Mouse (Mus musculus): ENCODE measurements around the gene Mrpl37. TPM values are rescaled to one million over a fixed set of nuclear protein-coding genes. Genes with fewer than 3 reads are reported as not detected.

Mrpl37 gene
- total RNA-seq, 1 experiment: 60.1 TPM

- H3K4me1 ChIP-seq (ENCODE audit: control insufficient read depth in 2 of 2, insufficient read depth in 2 of 2, low read length in 2 of 2, poor library complexity in 1 of 2): no peaks in the 10 kb centered on the region
- no peak overlapping the region for H3K4me3 ChIP-seq (ENCODE audit: insufficient read depth in 1 of 2, low read depth in 1 of 2, low read length in 2 of 2, poor library complexity in 1 of 2, severe bottlenecking in 1 of 2)
- peaks cover 52% of the 10 kb centered on the region for H3K36me3 ChIP-seq (ENCODE audit: control insufficient read depth, insufficient read depth, low read length, poor library complexity, severe bottlenecking)
- no peak for DNase-seq (ENCODE audit: low read depth, low spot score)
- no peak overlapping the region for H3K27ac ChIP-seq (ENCODE audit: insufficient read depth, low read depth, low read length, poor library complexity, severe bottlenecking)
- no peak for TF ChIP-seq MAFK (IDR thresholded peaks at IDR 0.05; ENCODE audit: insufficient read depth, low read depth, low read length)
- TF ChIP-seq HCFC1 (IDR thresholded peaks at IDR 0.05; ENCODE audit: borderline replicate concordance, insufficient read depth, low read length): no peak
- TF ChIP-seq ZNF384 (IDR thresholded peaks at IDR 0.05; ENCODE audit: low read depth, low read length): no peak
- no peak for TF ChIP-seq CHD2 (IDR thresholded peaks at IDR 0.05; ENCODE audit: low read depth, low read length)
- no peak for TF ChIP-seq ZC3H11A (IDR thresholded peaks at IDR 0.05; ENCODE audit: borderline replicate concordance, low read depth, low read length)
- no peaks in the 10 kb centered on the region for H3K9me3 ChIP-seq (ENCODE audit: control insufficient read depth, insufficient read depth, low read depth, low read length)
- H3K9ac ChIP-seq (ENCODE audit: insufficient read depth, low read depth, low read length, poor library complexity, severe bottlenecking): no peak overlapping the region
- in situ Hi-C loops (cut with MboI; ENCODE audit: low sequenced_read_pairs in 2 of 2, unreplicated experiment in 2 of 2): no loop called here
Observed at GRCm38 (mm10) chr4:107058781-107059180, 7.9 kb downstream of the Mrpl37 start.

GRCm38 (mm10) chr4:107058346-107058745, 8.3 kb downstream of the Mrpl37 start:
- no peak for DNase-seq (ENCODE audit: low read depth, low spot score)
- H3K9me3 ChIP-seq (ENCODE audit: control insufficient read depth, insufficient read depth, low read depth, low read length): no peaks in the 10 kb centered on the region
- in situ Hi-C loops (cut with MboI; ENCODE audit: low sequenced_read_pairs in 2 of 2, unreplicated experiment in 2 of 2): no loop called here
- H3K36me3 ChIP-seq (ENCODE audit: control insufficient read depth, insufficient read depth, low read length, poor library complexity, severe bottlenecking): peaks cover 49% of the 10 kb centered on the region
- H3K4me1 ChIP-seq (ENCODE audit: control insufficient read depth in 2 of 2, insufficient read depth in 2 of 2, low read length in 2 of 2, poor library complexity in 1 of 2): no peaks in the 10 kb centered on the region
- no peak overlapping the region for H3K27ac ChIP-seq (ENCODE audit: insufficient read depth, low read depth, low read length, poor library complexity, severe bottlenecking)
- TF ChIP-seq MAFK (IDR thresholded peaks at IDR 0.05; ENCODE audit: insufficient read depth, low read depth, low read length): no peak
- TF ChIP-seq ZNF384 (IDR thresholded peaks at IDR 0.05; ENCODE audit: low read depth, low read length): no peak
- TF ChIP-seq HCFC1 (IDR thresholded peaks at IDR 0.05; ENCODE audit: borderline replicate concordance, insufficient read depth, low read length): no peak
- no peak for TF ChIP-seq CHD2 (IDR thresholded peaks at IDR 0.05; ENCODE audit: low read depth, low read length)
- TF ChIP-seq ZC3H11A (IDR thresholded peaks at IDR 0.05; ENCODE audit: borderline replicate concordance, low read depth, low read length): no peak
- H3K4me3 ChIP-seq (ENCODE audit: insufficient read depth in 1 of 2, low read depth in 1 of 2, low read length in 2 of 2, poor library complexity in 1 of 2, severe bottlenecking in 1 of 2): no peak overlapping the region
- no peak overlapping the region for H3K9ac ChIP-seq (ENCODE audit: insufficient read depth, low read depth, low read length, poor library complexity, severe bottlenecking)

DNA sequence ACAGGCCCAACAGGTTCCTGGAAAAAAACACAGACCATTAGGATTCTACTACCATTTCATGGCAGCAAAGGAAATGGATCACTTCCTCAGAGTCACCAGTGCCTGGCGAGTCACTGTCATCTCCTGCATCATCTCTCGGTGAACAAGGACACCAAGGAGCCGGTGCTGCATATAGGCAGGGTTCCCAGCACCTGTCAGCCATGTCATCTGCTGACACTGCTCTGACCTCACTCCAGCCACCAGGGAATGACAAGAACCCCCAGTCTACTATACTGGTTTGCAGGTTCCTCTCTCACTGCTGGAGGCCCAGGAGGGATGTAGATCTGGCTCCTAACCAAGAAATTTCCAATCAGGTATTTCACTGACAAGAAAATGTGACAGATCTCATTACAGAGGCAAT, 10.6 kb downstream of the Mrpl37 start:
- Histone ChIP-seq H3K9ac (ENCODE audit: insufficient read depth, low read depth, low read length, poor library complexity, severe bottlenecking) (no peak overlapping the region), H3K4me1 (ENCODE audit: control insufficient read depth in 2 of 2, insufficient read depth in 2 of 2, low read length in 2 of 2, poor library complexity in 1 of 2) (no peaks in the 10 kb centered on the region; a peak in 1 of 4 replicates), H3K36me3 (ENCODE audit: control insufficient read depth, insufficient read depth, low read length, poor library complexity, severe bottlenecking) (peaks cover 36% of the 10 kb centered on the region), H3K9me3 (ENCODE audit: control insufficient read depth, insufficient read depth, low read depth, low read length) (no peaks in the 10 kb centered on the region), H3K27ac (ENCODE audit: insufficient read depth, low read depth, low read length, poor library complexity, severe bottlenecking) (no peak overlapping the region), H3K4me3 (ENCODE audit: insufficient read depth in 1 of 2, low read depth in 1 of 2, low read length in 2 of 2, poor library complexity in 1 of 2, severe bottlenecking in 1 of 2) (no peak overlapping the region)
- TF ChIP-seq ZNF384 (IDR thresholded peaks at IDR 0.05; ENCODE audit: low read depth, low read length) (no peak), ZC3H11A (IDR thresholded peaks at IDR 0.05; ENCODE audit: borderline replicate concordance, low read depth, low read length) (no peak), CHD2 (IDR thresholded peaks at IDR 0.05; ENCODE audit: low read depth, low read length) (no peak)
- no peak for DNase-seq (ENCODE audit: low read depth, low spot score)
- in situ Hi-C loops (cut with MboI; ENCODE audit: low sequenced_read_pairs in 2 of 2, unreplicated experiment in 2 of 2): no loop called here

DNA sequence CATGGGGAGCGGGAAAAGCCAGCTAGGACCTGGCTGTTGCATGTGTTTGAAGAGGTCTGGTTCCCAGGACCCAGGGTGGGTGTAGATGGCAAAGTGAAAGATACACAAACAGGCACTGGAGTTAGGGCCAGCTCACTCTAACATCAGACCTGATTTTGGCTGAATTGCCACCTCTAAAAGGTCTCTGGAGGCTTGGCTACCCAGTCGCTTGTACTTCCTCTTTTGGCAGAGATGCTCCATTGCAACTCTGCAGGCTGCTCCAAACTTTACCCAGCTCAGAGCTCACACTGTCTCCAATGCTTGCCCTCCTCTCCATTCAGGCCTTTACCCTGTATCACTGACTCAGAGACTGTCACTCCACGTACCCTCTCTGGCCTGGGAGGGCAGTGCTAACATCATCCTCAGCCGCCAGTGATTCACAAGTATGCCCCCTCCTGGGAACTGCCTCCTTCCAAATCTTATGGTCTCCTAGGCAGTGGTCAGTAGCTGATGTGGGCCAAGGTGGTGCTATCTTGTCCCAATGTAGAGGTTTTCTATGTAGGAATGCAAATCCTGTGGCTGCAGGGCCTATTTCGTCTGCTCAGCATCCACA, 13.6 kb downstream of the Mrpl37 start:
- no peak overlapping the region; the same call in 1 of the 2 replicates for H3K27ac ChIP-seq (ENCODE audit: insufficient read depth, low read depth, low read length, poor library complexity, severe bottlenecking)
- no peak for TF ChIP-seq ZC3H11A (IDR thresholded peaks at IDR 0.05; ENCODE audit: borderline replicate concordance, low read depth, low read length)
- no peak for TF ChIP-seq ZNF384 (IDR thresholded peaks at IDR 0.05; ENCODE audit: low read depth, low read length)
- no peak for TF ChIP-seq CHD2 (IDR thresholded peaks at IDR 0.05; ENCODE audit: low read depth, low read length)
- TF ChIP-seq HCFC1 (IDR thresholded peaks at IDR 0.05; ENCODE audit: borderline replicate concordance, insufficient read depth, low read length): no peak
- H3K9ac ChIP-seq (ENCODE audit: insufficient read depth, low read depth, low read length, poor library complexity, severe bottlenecking): no peak overlapping the region
- DNase-seq (ENCODE audit: low read depth, low spot score): no peak
- in situ Hi-C loops (cut with MboI; ENCODE audit: low sequenced_read_pairs in 2 of 2, unreplicated experiment in 2 of 2): no loop called here
- H3K4me3 ChIP-seq (ENCODE audit: insufficient read depth in 1 of 2, low read depth in 1 of 2, low read length in 2 of 2, poor library complexity in 1 of 2, severe bottlenecking in 1 of 2): no peak overlapping the region
- H3K9me3 ChIP-seq (ENCODE audit: control insufficient read depth, insufficient read depth, low read depth, low read length): no peaks in the 10 kb centered on the region
- peaks cover 19% of the 10 kb centered on the region for H3K36me3 ChIP-seq (ENCODE audit: control insufficient read depth, insufficient read depth, low read length, poor library complexity, severe bottlenecking)
- H3K4me1 ChIP-seq (ENCODE audit: control insufficient read depth in 2 of 2, insufficient read depth in 2 of 2, low read length in 2 of 2, poor library complexity in 1 of 2): no peaks in the 10 kb centered on the region; a peak in 1 of 4 replicates

GRCm38 (mm10) chr4:107051889-107052288, 14.8 kb downstream of the Mrpl37 start:
- peaks cover 18% of the 10 kb centered on the region for H3K36me3 ChIP-seq (ENCODE audit: control insufficient read depth, insufficient read depth, low read length, poor library complexity, severe bottlenecking)
- no peak overlapping the region for H3K9ac ChIP-seq (ENCODE audit: insufficient read depth, low read depth, low read length, poor library complexity, severe bottlenecking)
- H3K4me3 ChIP-seq (ENCODE audit: insufficient read depth in 1 of 2, low read depth in 1 of 2, low read length in 2 of 2, poor library complexity in 1 of 2, severe bottlenecking in 1 of 2): no peak overlapping the region
- TF ChIP-seq CHD2 (IDR thresholded peaks at IDR 0.05; ENCODE audit: low read depth, low read length) (no peak), HCFC1 (IDR thresholded peaks at IDR 0.05; ENCODE audit: borderline replicate concordance, insufficient read depth, low read length) (no peak), ZNF384 (IDR thresholded peaks at IDR 0.05; ENCODE audit: low read depth, low read length) (no peak), ZC3H11A (IDR thresholded peaks at IDR 0.05; ENCODE audit: borderline replicate concordance, low read depth, low read length) (no peak), MAFK (IDR thresholded peaks at IDR 0.05; ENCODE audit: insufficient read depth, low read depth, low read length) (no peak)
- no peaks in the 10 kb centered on the region; a peak in 1 of 4 replicates for H3K4me1 ChIP-seq (ENCODE audit: control insufficient read depth in 2 of 2, insufficient read depth in 2 of 2, low read length in 2 of 2, poor library complexity in 1 of 2)
- in situ Hi-C loops (cut with MboI; ENCODE audit: low sequenced_read_pairs in 2 of 2, unreplicated experiment in 2 of 2): no loop called here
- DNase-seq (ENCODE audit: low read depth, low spot score): no peak
- no peak overlapping the region for H3K27ac ChIP-seq (ENCODE audit: insufficient read depth, low read depth, low read length, poor library complexity, severe bottlenecking)
- no peaks in the 10 kb centered on the region for H3K9me3 ChIP-seq (ENCODE audit: control insufficient read depth, insufficient read depth, low read depth, low read length)
